Mouse (Mus musculus) olfactory bulb, adult 2 months (tissue): ENCODE measurements around the gene Vac14.

Experiments
- CTCF ChIP-seq: fragments of 200-500 bp; IDR thresholded peaks from 2 replicates; pipeline ENCODE4 v1.5.1; 2012; ENCODE audit warnings: low read depth, mild to moderate bottlenecking, low read length, moderate library complexity; ENCODE audit not compliant: insufficient read depth
- POLR2A ChIP-seq: fragments of 200-500 bp; IDR thresholded peaks from 2 replicates; pipeline ENCODE4 v1.6.1; 2012; ENCODE audit warnings: mild to moderate bottlenecking, low read depth, low read length, moderate library complexity; ENCODE audit not compliant: insufficient read depth

GRCm38 (mm10) chr8:110754713-110755112, 136.3 kb downstream of the Vac14 start:
- TF ChIP-seq POLR2A (peak; percentile 16; the same call in 1 of the 2 replicates), CTCF (no peak)
